Mouse (Mus musculus) liver, embryonic 14.5 days (tissue): ENCODE results near the gene 2300003K06Rik. TPM values are rescaled to one million over a fixed set of nuclear protein-coding genes. Genes with fewer than 3 reads are reported as not detected.
A peak's percentile ranks its signal among the peaks of the same experiment; 100 is the strongest.
"Not testable (repeated sequence)": the region's sequence is repeated elsewhere in the genome, so short reads cannot be mapped to it uniquely, and the experiment has no call there.

Experiments
- ATAC-seq: fragments of 200-750 bp; cut with Nextera tagmentation; 2 replicates; pipeline ENCODE4 v1.8.0; 2017; ENCODE audit warnings: moderate number of reproducible peaks, mild to moderate bottlenecking, moderate library complexity; ENCODE audit not compliant: insufficient read depth
- DNase-seq, 3 experiments: peaks; one replicate each; pipeline ENCODE4 v3.0.0-alpha.2; 2012 to 2013; ENCODE audit warnings: low read depth in 3 of 3, low spot score in 3 of 3
- H3K27ac ChIP-seq: fragments of 300-500 bp; sonication (generic); 2 replicates; pipeline ENCODE4 v1.5.1; 2014; ENCODE audit warnings: moderate library complexity, mild to moderate bottlenecking, control low read depth, inconsistent platforms
- H3K27me3 ChIP-seq: fragments of 300-500 bp; sonication (generic); 2 replicates; pipeline ENCODE4 v1.6.1; 2014; ENCODE audit warnings: mild to moderate bottlenecking, low read length, moderate library complexity; ENCODE audit not compliant: control insufficient read depth, insufficient read depth
- H3K36me3 ChIP-seq: fragments of 300-500 bp; sonication (generic); replicated peaks from 2 replicates; pipeline ENCODE4 v1.6.1; 2014; ENCODE audit warnings: low read depth; ENCODE audit not compliant: control insufficient read depth, insufficient read depth
- H3K4me1 ChIP-seq, 2 experiments: fragments of 200-500 bp in 1 of 2; fragments of 300-500 bp in 1 of 2; sonication (generic) in 1 of 2; replicated peaks; 2 replicates each; pipeline ENCODE4 v1.6.1; 2012 to 2014; ENCODE audit warnings: antibody characterized with exemption in 1 of 2, inconsistent platforms in 1 of 2, low read length in 1 of 2; ENCODE audit not compliant: control insufficient read depth in 2 of 2, insufficient read depth in 2 of 2
- H3K4me2 ChIP-seq: fragments of 300-500 bp; sonication (generic); 2 replicates; pipeline ENCODE4 v1.6.1; 2014; ENCODE audit warnings: low read depth, mild to moderate bottlenecking, control low read depth, moderate library complexity
- H3K4me3 ChIP-seq, 2 experiments: fragments of 200-500 bp in 1 of 2; fragments of 300-500 bp in 1 of 2; sonication (generic) in 1 of 2; 2 replicates each; pipeline ENCODE4 v1.5.1; 2012 to 2014; ENCODE audit warnings: low read depth in 2 of 2, low read length in 2 of 2, mild to moderate bottlenecking in 2 of 2, control low read depth in 1 of 2, inconsistent platforms in 1 of 2, moderate library complexity in 1 of 2; ENCODE audit not compliant: insufficient read depth in 1 of 2
- H3K9ac ChIP-seq: fragments of 300-500 bp; sonication (generic); replicated peaks from 2 replicates; pipeline ENCODE4 v1.6.1; 2014; ENCODE audit warnings: mild to moderate bottlenecking, control low read depth, moderate library complexity
- H3K9me3 ChIP-seq: fragments of 300-500 bp; sonication (generic); 2 replicates; pipeline ENCODE4 v1.6.1; 2016; ENCODE audit warnings: low read length, mixed read lengths; ENCODE audit not compliant: control insufficient read depth
- CTCF ChIP-seq: IDR thresholded peaks from 2 replicates; pipeline ENCODE4 v1.5.1; 2016; ENCODE audit warnings: antibody characterized with exemption, low read depth, control low read depth
- EP300 ChIP-seq: IDR thresholded peaks from 2 replicates; pipeline ENCODE4 v1.6.1; 2016; ENCODE audit warnings: antibody characterized with exemption, low read depth
- WGBS: fragments of 180-500 bp; shearing (Covaris S2); extraction: QIAGEN DNeasy Blood & Tissue Kit; methylation state at CpG from one replicate; pipeline ENCODE4 v1.1.7; 2014; ENCODE audit not compliant: insufficient replicate concordance; 5-methylcytosine and 5-hydroxymethylcytosine counted together
- polyA plus RNA-seq, 2 experiments: library from polyadenylated mRNA; depleted of rRNA in 1 of 2; stranded (reverse) in 1 of 2; unstranded in 1 of 2; fragments of >200 nt; fragmentation: Nextera tagmentation in 1 of 2; extraction: Ambion mirVana in 1 of 2; gene quantifications; 2 replicates each; pipeline versions ENCODE4 v1.2.1 to v1.2.3; 2012 to 2014

Gene 2300003K06Rik
- polyA plus RNA-seq, 2 experiments = not detected

- Histone ChIP-seq H3K4me3 (no peak within 1 kb of the TSS), H3K36me3 (no peaks in the 10 kb centered on the region), H3K4me1 (no peaks in the 10 kb centered on the region), H3K4me2 (no peak within 1 kb of the TSS), H3K9ac (no peak within 1 kb of the TSS), H3K27ac (no peak within 1 kb of the TSS), H3K27me3 (no peaks in the 10 kb centered on the region), H3K9me3 (no peaks in the 10 kb centered on the region)
- no peak for TF ChIP-seq EP300
- no peak for TF ChIP-seq CTCF
- ATAC-seq = no peak
- WGBS = 52% methylated on average over 2 of the region's 2 CpGs
- DNase-seq = no peak
These were observed 19.8 kb upstream of the 2300003K06Rik start, which contains the start of gene Gm11568 for GRCm38 (mm10) chr11:99857617-99858016. Gm11568 (plus strand) TSS chr11:99857917.

- WGBS = 51% methylated on average over 3 of the region's 3 CpGs
- ATAC-seq (no peak), DNase-seq (no peak)
- H3K36me3 ChIP-seq = no peaks in the 10 kb centered on the region
- no peak overlapping the region for H3K4me2 ChIP-seq
- H3K9ac ChIP-seq = no peak overlapping the region
- H3K4me1 ChIP-seq = no peaks in the 10 kb centered on the region
- TF ChIP-seq CTCF = peak; percentile 44; the same call in 1 of the 2 replicates
- TF ChIP-seq EP300 = no peak
- no peaks in the 10 kb centered on the region for H3K27me3 ChIP-seq
- no peaks in the 10 kb centered on the region for H3K9me3 ChIP-seq
- no peak overlapping the region for H3K4me3 ChIP-seq
- H3K27ac ChIP-seq = no peak overlapping the region
These were observed 16.3 kb upstream of the 2300003K06Rik start for GRCm38 (mm10) chr11:99854121-99854520.

DNA sequence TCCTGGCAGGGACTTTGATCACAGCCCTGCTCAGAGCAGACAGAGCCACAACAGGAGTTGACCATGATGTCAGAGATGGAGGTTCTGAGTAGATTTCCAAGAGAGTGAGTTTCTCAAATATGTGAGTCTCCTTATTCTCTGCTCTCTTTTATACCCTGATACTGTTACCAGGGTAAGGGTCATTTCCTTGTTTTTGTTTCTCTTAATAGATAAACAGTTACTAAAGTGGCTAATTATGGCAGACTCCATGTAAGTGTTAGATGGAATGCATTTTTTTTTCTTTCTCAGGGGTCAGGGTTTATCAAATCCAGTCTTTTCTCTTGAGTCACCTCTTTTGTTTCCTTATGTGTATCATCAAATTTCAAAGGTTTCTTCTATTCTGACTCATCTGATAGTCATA, 13.6 kb upstream of the 2300003K06Rik start, which contains the start of gene Krtap4-16:
Krtap4-16 (minus strand) TSS at position 101 of the 400 bp plus-strand sequence.
- H3K4me1 ChIP-seq = no peaks in the 10 kb centered on the region
- no peak for TF ChIP-seq EP300
- no peak for TF ChIP-seq CTCF
- ATAC-seq = no peak

DNA sequence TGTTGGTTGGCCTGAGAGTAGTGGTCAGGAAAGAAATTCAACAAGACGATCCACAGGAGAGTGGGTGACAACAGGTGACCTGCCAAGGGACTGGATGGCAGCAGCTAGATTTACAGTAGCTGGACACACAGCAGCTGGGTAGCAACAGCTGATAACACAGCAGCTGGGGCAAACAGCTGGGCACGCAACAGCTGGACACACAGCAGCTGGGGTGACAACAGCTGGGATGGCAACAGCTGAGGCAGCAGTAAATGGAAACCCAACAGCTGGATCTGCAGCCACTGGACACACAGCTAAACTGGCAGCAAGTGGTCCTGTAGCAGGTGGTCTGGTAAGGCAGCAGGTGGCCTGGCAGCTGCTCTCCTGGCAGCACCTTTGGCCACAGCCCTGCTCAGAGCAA, 8.9 kb upstream of the 2300003K06Rik start:
- no peak overlapping the region for H3K4me2 ChIP-seq
- no peak overlapping the region for H3K9ac ChIP-seq
- H3K27me3 ChIP-seq = no peaks in the 10 kb centered on the region
- no peak overlapping the region for H3K4me3 ChIP-seq
- no peaks in the 10 kb centered on the region for H3K36me3 ChIP-seq
- 53% methylated on average over 2 of the region's 2 CpGs for WGBS
- no peak for TF ChIP-seq CTCF
- TF ChIP-seq EP300 = no peak
- no peaks in the 10 kb centered on the region for H3K4me1 ChIP-seq
- H3K9me3 ChIP-seq = no peaks in the 10 kb centered on the region
- H3K27ac ChIP-seq = no peak overlapping the region
- no peak for DNase-seq
- no peak for ATAC-seq

More for the DNA sequence above, 13.6 kb upstream of the 2300003K06Rik start, which contains the start of gene Krtap4-16:
- no peak within 1 kb of the TSS for H3K9ac ChIP-seq
- no peak within 1 kb of the TSS for H3K4me3 ChIP-seq
- no peak within 1 kb of the TSS for H3K27ac ChIP-seq
- H3K27me3 ChIP-seq = no peaks in the 10 kb centered on the region
- no peak for DNase-seq
- no peaks in the 10 kb centered on the region for H3K9me3 ChIP-seq
- no peaks in the 10 kb centered on the region for H3K36me3 ChIP-seq
- H3K4me2 ChIP-seq = no peak within 1 kb of the TSS

- DNase-seq (no peak), ATAC-seq (no peak)
- H3K27ac ChIP-seq = no peak overlapping the region
- H3K4me1 ChIP-seq = no peaks in the 10 kb centered on the region
- TF ChIP-seq EP300 = no peak
- TF ChIP-seq CTCF = no peak
- H3K9ac ChIP-seq = no peak overlapping the region
- 36% methylated on average over 1 of the region's 1 CpGs for WGBS
- H3K9me3 ChIP-seq = no peaks in the 10 kb centered on the region
- H3K27me3 ChIP-seq = no peaks in the 10 kb centered on the region
- H3K4me2 ChIP-seq = no peak overlapping the region
- no peaks in the 10 kb centered on the region for H3K36me3 ChIP-seq
- H3K4me3 ChIP-seq = no peak overlapping the region
These were observed 4.3 kb upstream of the 2300003K06Rik start for GRCm38 (mm10) chr11:99842185-99842584.

GRCm38 (mm10) chr11:99815566-99815965, 22.3 kb downstream of the 2300003K06Rik start, which contains the start of gene Gm11564:
Gm11564 (minus strand) TSS chr11:99815666.
- 43% methylated on average over 2 of the region's 2 CpGs for WGBS
- not testable (repeated sequence) for H3K27ac ChIP-seq, H3K4me2 ChIP-seq, H3K4me3 ChIP-seq, H3K27me3 ChIP-seq, H3K9ac ChIP-seq, H3K36me3 ChIP-seq, H3K4me1 ChIP-seq, ATAC-seq, H3K9me3 ChIP-seq, DNase-seq

DNA sequence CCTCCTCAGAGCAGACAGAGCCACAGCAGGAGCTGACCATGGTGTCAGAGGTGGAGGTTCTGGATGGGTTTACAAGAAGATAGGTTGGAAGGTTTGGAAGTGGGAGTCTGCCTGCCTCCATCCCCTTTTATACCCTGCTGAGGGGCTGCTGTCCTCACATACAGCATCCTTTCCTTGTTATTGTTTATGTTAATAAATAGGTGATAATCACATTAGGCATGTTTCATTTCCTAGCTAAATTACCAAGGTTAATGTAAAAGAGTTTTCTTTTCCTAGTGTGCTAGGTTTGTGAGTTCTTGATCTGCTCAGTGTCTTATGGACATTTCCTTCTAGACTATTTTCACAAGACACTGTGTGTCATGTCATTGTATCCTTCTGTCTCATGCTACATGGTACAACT, 28.1 kb downstream of the 2300003K06Rik start, which contains the start of gene Krtap4-13:
Krtap4-13 (minus strand) TSS at position 101 of the 400 bp plus-strand sequence.
- H3K27me3 ChIP-seq, H3K9ac ChIP-seq, H3K36me3 ChIP-seq, H3K4me3 ChIP-seq, H3K9me3 ChIP-seq, H3K27ac ChIP-seq, H3K4me1 ChIP-seq, H3K4me2 ChIP-seq, DNase-seq, ATAC-seq: not testable (repeated sequence)

- not testable (repeated sequence) for ATAC-seq, H3K36me3 ChIP-seq, H3K27ac ChIP-seq, H3K27me3 ChIP-seq, H3K9me3 ChIP-seq, H3K4me1 ChIP-seq, DNase-seq, H3K9ac ChIP-seq, H3K4me2 ChIP-seq, H3K4me3 ChIP-seq
- no CpG with 5 or more reads among the region's 1 CpGs for WGBS
These were observed 33.5 kb downstream of the 2300003K06Rik start, which contains the start of gene Gm11554 for GRCm38 (mm10) chr11:99804346-99804745. Gm11554 (minus strand) TSS chr11:99804446.
